Mouse (Mus musculus) erythroblast, embryonic 14.5 days (primary cell): ENCODE measurements around the gene Hpgds.

Experiments
- GATA1 ChIP-seq: IDR thresholded peaks from 2 replicates; pipeline ENCODE4 v1.6.1; 2012; ENCODE audit warnings: low read length, inconsistent platforms, mixed read lengths
- TAL1 ChIP-seq: IDR thresholded peaks from 3 replicates; pipeline ENCODE4 v1.6.1; 2012; ENCODE audit warnings: low read length, inconsistent platforms, mixed read lengths

GRCm38 (mm10) chr6:65132376-65132775 lies 12.3 kb downstream of the Hpgds start:
- no peak for TF ChIP-seq GATA1
- TF ChIP-seq TAL1 = no peak
